Mouse (Mus musculus) CH12.LX (cell line): ENCODE data around the gene Dgkh.

Experiments used
- CTCF ChIP-seq, 2 experiments: IDR thresholded peaks in 1 of 2; conservative IDR thresholded peaks in 1 of 2; 2 replicates each; pipeline ENCODE4 v1.5.1; 2011 to 2012; ENCODE audit warnings: low read depth in 2 of 2, low read length in 2 of 2, improper control_type of control experiment in 1 of 2, inconsistent platforms in 1 of 2, mild to moderate bottlenecking in 1 of 2, moderate library complexity in 1 of 2
- E2F4 ChIP-seq: IDR thresholded peaks from 2 replicates; pipeline ENCODE4 v1.6.1; 2011; ENCODE audit warnings: low read depth, low read length, improper control_type of control experiment; ENCODE audit not compliant: insufficient replicate concordance
- ZC3H11A ChIP-seq: IDR thresholded peaks from 2 replicates; pipeline ENCODE4 v1.6.1; 2012; ENCODE audit warnings: low read depth, mild to moderate bottlenecking, inconsistent platforms, low read length, improper control_type of control experiment

DNA sequence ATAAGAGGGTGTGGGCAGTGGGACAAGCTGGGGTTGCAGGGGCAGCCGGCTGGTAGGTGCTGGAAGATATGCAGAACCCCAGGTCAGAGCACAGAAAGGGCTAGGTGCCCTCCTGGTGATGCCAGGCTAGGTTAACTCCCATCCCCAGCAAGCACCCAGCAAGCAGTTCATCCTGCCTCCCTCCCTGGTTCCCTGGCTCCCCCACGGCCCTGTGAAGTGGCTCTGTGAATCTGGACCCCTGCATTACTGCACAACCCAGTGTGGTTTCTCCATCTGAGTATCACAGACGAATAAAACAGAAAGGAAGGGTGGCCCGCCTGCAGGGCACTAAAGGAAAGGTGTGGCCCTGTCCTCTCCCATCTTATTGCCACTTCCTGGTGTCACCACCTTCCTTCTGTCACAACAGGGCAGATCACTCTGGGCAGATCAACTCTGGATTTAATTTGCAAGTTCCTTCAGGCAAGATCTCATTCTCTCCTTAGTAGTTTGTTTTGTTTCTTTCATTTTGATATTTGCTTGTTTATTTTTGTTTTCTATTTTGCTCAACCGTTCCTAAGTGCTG lies 40.6 kb downstream of the Dgkh start:
- TF ChIP-seq ZC3H11A (no peak), E2F4 (no peak), CTCF (conservative IDR thresholded peaks at IDR 0.05 in 1 of 2, IDR thresholded peaks at IDR 0.05 in 1 of 2; ENCODE audit: low read depth in 2 of 2, low read length in 2 of 2) (no peak)
